9 mouse cellular contexts compared by ENCODE assay signal in the genomic region with DNA sequence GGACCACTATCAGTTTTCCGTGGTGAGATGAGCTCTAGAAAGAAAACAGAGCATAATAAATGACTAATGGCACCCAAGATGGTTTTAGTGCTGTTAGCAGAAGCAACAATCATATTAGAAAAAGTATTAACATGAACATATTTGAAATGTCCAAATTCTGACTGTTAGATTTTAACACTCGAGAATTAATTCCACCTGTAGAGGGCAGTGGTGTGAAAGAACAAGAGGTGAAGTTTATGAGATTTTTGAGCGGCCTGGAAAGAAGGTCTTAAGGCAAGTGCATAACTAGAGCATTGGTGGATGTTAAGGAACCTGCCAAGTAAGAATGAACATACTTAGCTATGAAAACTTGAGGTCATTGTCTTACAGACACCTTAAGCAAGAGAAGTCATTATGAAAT. TPM values are rescaled to one million over a fixed set of nuclear protein-coding genes. Genes with fewer than 3 reads are reported as not detected.
DNase-seq lines count a peak whose midpoint lies in the region; ATAC-seq lines count a peak whose summit lies in the region.
"Had no signal": no experiment of that assay in that cellular context is flagged by ENCODE, and none has a peak within 500 bp of the region (broad histone marks: within the 10 kb centered on the region; RNA-seq: fewer than 3 reads in every experiment).

No protein-coding gene starts in this region.

- H3K27me3 ChIP-seq in neural tube, embryonic 15.5 days (replicated peaks), result no peaks in the 10 kb centered on the region
- H3K27me3 ChIP-seq in hindbrain, embryonic 10.5 days (ENCODE audit: insufficient read depth, poor library complexity, severe bottlenecking), result no peaks in the 10 kb centered on the region

- H3K4me2 ChIP-seq in neural tube, embryonic 15.5 days, result no peak overlapping the region

- H3K27ac ChIP-seq in neural tube, embryonic 15.5 days (replicated peaks), result no peak overlapping the region
- H3K27ac ChIP-seq in hindbrain, embryonic 10.5 days, result no peak overlapping the region
- H3K27ac ChIP-seq: macrophage had no signal

- H3K9me3 ChIP-seq in neural tube, embryonic 15.5 days (replicated peaks), result peaks cover 3% of the 10 kb centered on the region
- peaks cover 10% of the 10 kb centered on the region for H3K9me3 ChIP-seq in hindbrain, embryonic 10.5 days

- no peak for ATAC-seq in neural tube, embryonic 15.5 days (ENCODE audit: low FRiP score)

- H3K36me3 ChIP-seq in neural tube, embryonic 15.5 days, result no peaks in the 10 kb centered on the region
- no peaks in the 10 kb centered on the region for H3K36me3 ChIP-seq in hindbrain, embryonic 10.5 days

- intact Hi-C loops in heart, postnatal 10 days (cut with DNase I), result no loop called here

- 23% methylated on average over 3 of the region's 3 CpGs for WGBS in neural tube, embryonic 15.5 days
- 31% methylated on average over 3 of the region's 3 CpGs for WGBS in hindbrain, embryonic 10.5 days

- no peak overlapping the region for H3K4me3 ChIP-seq in neural tube, embryonic 15.5 days (replicated peaks)
- H3K4me3 ChIP-seq in hindbrain, embryonic 10.5 days, result no peak overlapping the region

- no peaks in the 10 kb centered on the region for H3K4me1 ChIP-seq in neural tube, embryonic 15.5 days
- no peaks in the 10 kb centered on the region for H3K4me1 ChIP-seq in hindbrain, embryonic 10.5 days (replicated peaks)

- DNase-seq in heart, postnatal 10 days, result peak; percentile 14 to 54
- no peak for DNase-seq in heart, adult 11 months
- peak; percentile 51 for DNase-seq in thymus, postnatal 0 days (ENCODE audit: low spot score)
- no peak for DNase-seq in thymus, postnatal 36 days
- peak; percentile 64 for DNase-seq in embryo, embryonic 10.5 days (ENCODE audit: low spot score)
- no peak for DNase-seq in left cerebral cortex, adult 9 months (ENCODE audit: low spot score in 2 of 2)
- no peak for DNase-seq in hindbrain, embryonic 10.5 days (ENCODE audit: low spot score)

- no peak overlapping the region for H3K9ac ChIP-seq in neural tube, embryonic 15.5 days (replicated peaks)

RNA-seq across cellular contexts. Expression of gene Zfp128, which starts 6.7 kb away (rescaled TPM):
- 1 to 10 TPM; 3.6 to 4.8 TPM for total RNA-seq in heart, postnatal 10 days (2021)
- 1.9 and 2.4 TPM in 2 replicates for polyA plus RNA-seq in thymus, postnatal 0 days (2015; fragmentation: Nextera tagmentation; extraction: Ambion mirVana)
- polyA plus RNA-seq in neural tube, embryonic 15.5 days (2015; fragmentation: Nextera tagmentation; extraction: Ambion mirVana), result 6.7 and 7.5 TPM in 2 replicates
- 4.7 and 4.9 TPM in 2 replicates for polyA plus RNA-seq in hindbrain, embryonic 10.5 days (2016; fragmentation: Nextera tagmentation; extraction: Ambion mirVana)

RNA-seq across cellular contexts. Expression of gene Zscan22, which starts 23.3 kb away (rescaled TPM):
- total RNA-seq in heart, postnatal 10 days (2021), result 1 to 10 TPM; 5.5 to 6.8 TPM
- 4.6 and 7.2 TPM in 2 replicates for polyA plus RNA-seq in thymus, postnatal 0 days (2015; fragmentation: Nextera tagmentation; extraction: Ambion mirVana)
- 9.8 and 13.6 TPM in 2 replicates for polyA plus RNA-seq in neural tube, embryonic 15.5 days (2015; fragmentation: Nextera tagmentation; extraction: Ambion mirVana)
- polyA plus RNA-seq in hindbrain, embryonic 10.5 days (2016; fragmentation: Nextera tagmentation; extraction: Ambion mirVana), result 14.8 and 18.4 TPM in 2 replicates

RNA-seq across cellular contexts. Expression of gene Zfp110, which starts 39.7 kb away (rescaled TPM):
- total RNA-seq in heart, postnatal 10 days (2021), result 10 to 100 TPM; 17.4 to 20.9 TPM
- 34.5 and 36.7 TPM in 2 replicates for polyA plus RNA-seq in thymus, postnatal 0 days (2015; fragmentation: Nextera tagmentation; extraction: Ambion mirVana)
- polyA plus RNA-seq in neural tube, embryonic 15.5 days (2015; fragmentation: Nextera tagmentation; extraction: Ambion mirVana), result 23.4 and 25.4 TPM in 2 replicates
- 26.7 and 26.9 TPM in 2 replicates for polyA plus RNA-seq in hindbrain, embryonic 10.5 days (2016; fragmentation: Nextera tagmentation; extraction: Ambion mirVana)

RNA-seq across cellular contexts. Expression of gene Rps5, which starts 47.8 kb away (rescaled TPM):
- total RNA-seq in heart, postnatal 10 days (2021), result 100 to 1,000 TPM; 740 to 748 TPM
- 1,115 and 1,143 TPM in 2 replicates for polyA plus RNA-seq in thymus, postnatal 0 days (2015; fragmentation: Nextera tagmentation; extraction: Ambion mirVana)
- 564 and 667 TPM in 2 replicates for polyA plus RNA-seq in neural tube, embryonic 15.5 days (2015; fragmentation: Nextera tagmentation; extraction: Ambion mirVana)
- polyA plus RNA-seq in hindbrain, embryonic 10.5 days (2016; fragmentation: Nextera tagmentation; extraction: Ambion mirVana), result 868 and 1,033 TPM in 2 replicates

RNA-seq across cellular contexts. Expression of gene Rnf225, which starts 52.9 kb away (rescaled TPM):
- total RNA-seq in heart, postnatal 10 days (2021), result under 1 TPM; 0.36 to 0.37 TPM
- 0.22 and 0.42 TPM in 2 replicates for polyA plus RNA-seq in thymus, postnatal 0 days (2015; fragmentation: Nextera tagmentation; extraction: Ambion mirVana)
- polyA plus RNA-seq in neural tube, embryonic 15.5 days (2015; fragmentation: Nextera tagmentation; extraction: Ambion mirVana), result 0.96 and 1.1 TPM in 2 replicates
- polyA plus RNA-seq in hindbrain, embryonic 10.5 days (2016; fragmentation: Nextera tagmentation; extraction: Ambion mirVana), result 0.62 and 0.77 TPM in 2 replicates
- polyA plus RNA-seq: macrophage had no signal

Comparison
In these comparisons a context has a peak if more than half of its experiments do, and no peak if none do; other contexts are left out.
1. DNase-seq: peak in heart, postnatal 10 days (2 of 2), thymus, postnatal 0 days (single experiment) and embryo, embryonic 10.5 days (single experiment); none in heart, adult 11 months (single experiment), thymus, postnatal 36 days (0 of 2), left cerebral cortex, adult 9 months (0 of 2) and hindbrain, embryonic 10.5 days (single experiment).